Mouse (Mus musculus): Measurements from ENCODE around the gene Surf1. TPM values are rescaled to one million over a fixed set of nuclear protein-coding genes. Genes with fewer than 3 reads are reported as not detected.

Gene Surf1
- total and polyA plus RNA-seq, 3 experiments: 52.1 to 74.8 TPM; not detected in 1

GRCm38 (mm10) chr2:26960756-26961155 is 44.4 kb upstream of the Surf1 start:
- H3K9ac ChIP-seq (ENCODE audit: control insufficient read depth, low read depth, low read length, poor library complexity, severe bottlenecking): no peak overlapping the region
- H3K4me1 ChIP-seq (ENCODE audit: control insufficient read depth in 1 of 2, insufficient read depth in 2 of 2, low read length in 2 of 2): peaks cover 2 to 16% of the 10 kb centered on the region in 2 experiments; a peak in 3 of 4 replicates
- peaks cover 16 to 17% of the 10 kb centered on the region in 2 experiments for H3K36me3 ChIP-seq (ENCODE audit: control insufficient read depth in 1 of 2, insufficient read depth in 2 of 2, low read length in 2 of 2)
- H3K27me3 ChIP-seq (ENCODE audit: control insufficient read depth in 1 of 2, insufficient read depth in 2 of 2, low read length in 2 of 2): no peaks in the 10 kb centered on the region
- H3K9me3 ChIP-seq (replicated peaks; ENCODE audit: insufficient read depth, low read length): no peaks in the 10 kb centered on the region
- H3K27ac ChIP-seq (ENCODE audit: control insufficient read depth, low read depth, low read length): no peak overlapping the region
- TF ChIP-seq CHD2 (IDR thresholded peaks at IDR 0.05; ENCODE audit: low read length): no peak
- TF ChIP-seq POLR2AphosphoS5 (IDR thresholded peaks at IDR 0.05; ENCODE audit: borderline replicate concordance, low read depth, low read length): no peak
- TF ChIP-seq CHD1 (IDR thresholded peaks at IDR 0.05; ENCODE audit: low read depth, low read length): no peak
- TF ChIP-seq CTCF (IDR thresholded peaks at IDR 0.05 in 2 of 3, conservative IDR thresholded peaks at IDR 0.05 in 1 of 3; ENCODE audit: control insufficient read depth in 1 of 3, insufficient read depth in 1 of 3, low read depth in 2 of 3, low read length in 3 of 3, poor library complexity in 1 of 3, severe bottlenecking in 1 of 3): peak; percentile 21 to 41 (median 37); a peak in 5 of 6 replicates
- peak; percentile 32; the same call in 1 of the 2 replicates for TF ChIP-seq SMC3 (IDR thresholded peaks at IDR 0.05; ENCODE audit: low read depth, low read length)
- H3K4me3 ChIP-seq (ENCODE audit: control insufficient read depth in 1 of 2, insufficient read depth in 1 of 2, low read depth in 2 of 2, low read length in 2 of 2): no peak overlapping the region
- DNase-seq (ENCODE audit: low read depth, low spot score): peak; percentile 32
- H3K79me2 ChIP-seq (ENCODE audit: control insufficient read depth, insufficient read depth, low read length, poor library complexity): peaks cover 26% of the 10 kb centered on the region

GRCm38 (mm10) chr2:26957488-26957859 is 41.1 kb upstream of the Surf1 start:
- H3K27ac ChIP-seq (ENCODE audit: control insufficient read depth, low read depth, low read length): no peak overlapping the region
- H3K4me1 ChIP-seq (ENCODE audit: control insufficient read depth in 1 of 2, insufficient read depth in 2 of 2, low read length in 2 of 2): peaks cover 2 to 6% of the 10 kb centered on the region in 2 experiments; a peak in 1 of 4 replicates
- TF ChIP-seq BHLHE40 (IDR thresholded peaks at IDR 0.05; ENCODE audit: borderline replicate concordance, low read depth, low read length) (no peak), GATA1 (IDR thresholded peaks at IDR 0.05; ENCODE audit: low read depth, low read length) (no peak), TCF12 (IDR thresholded peaks at IDR 0.05; ENCODE audit: low read depth, low read length) (no peak), POLR2AphosphoS2 (IDR thresholded peaks at IDR 0.05; ENCODE audit: low read length) (no peak), EP300 (IDR thresholded peaks at IDR 0.05; ENCODE audit: low read depth in 1 of 2, low read length in 2 of 2) (no peak), KAT2A (conservative IDR thresholded peaks at IDR 0.05; ENCODE audit: low read depth, low read length) (no peak), ELF1 (IDR thresholded peaks at IDR 0.05; ENCODE audit: low read depth, low read length) (no peak)
- no peaks in the 10 kb centered on the region for H3K9me3 ChIP-seq (replicated peaks; ENCODE audit: insufficient read depth, low read length)
- no peak overlapping the region for H3K4me3 ChIP-seq (ENCODE audit: control insufficient read depth in 1 of 2, insufficient read depth in 1 of 2, low read depth in 2 of 2, low read length in 2 of 2)
- DNase-seq (ENCODE audit: low read depth, low spot score): no peak
- peaks cover 8 to 23% of the 10 kb centered on the region in 2 experiments for H3K36me3 ChIP-seq (ENCODE audit: control insufficient read depth in 1 of 2, insufficient read depth in 2 of 2, low read length in 2 of 2)
- no peak overlapping the region for H3K9ac ChIP-seq (ENCODE audit: control insufficient read depth, low read depth, low read length, poor library complexity, severe bottlenecking)
- H3K79me2 ChIP-seq (ENCODE audit: control insufficient read depth, insufficient read depth, low read length, poor library complexity): peaks cover 11% of the 10 kb centered on the region
- no peaks in the 10 kb centered on the region for H3K27me3 ChIP-seq (ENCODE audit: control insufficient read depth in 1 of 2, insufficient read depth in 2 of 2, low read length in 2 of 2)

- no peak overlapping the region for H3K27ac ChIP-seq (ENCODE audit: control insufficient read depth, low read depth, low read length)
- no peak for TF ChIP-seq ZNF384 (IDR thresholded peaks at IDR 0.05; ENCODE audit: low read depth, low read length)
- no peak for DNase-seq (ENCODE audit: low read depth, low spot score)
These were observed 40.6 kb upstream of the Surf1 start for GRCm38 (mm10) chr2:26956811-26957487.

More at GRCm38 (mm10) chr2:26956811-26957487, 40.6 kb upstream of the Surf1 start:
- Histone ChIP-seq H3K9ac (ENCODE audit: control insufficient read depth, low read depth, low read length, poor library complexity, severe bottlenecking) (no peak overlapping the region), H3K9me3 (replicated peaks; ENCODE audit: insufficient read depth, low read length) (no peaks in the 10 kb centered on the region), H3K27me3 (ENCODE audit: control insufficient read depth in 1 of 2, insufficient read depth in 2 of 2, low read length in 2 of 2) (no peaks in the 10 kb centered on the region), H3K4me3 (ENCODE audit: control insufficient read depth in 1 of 2, insufficient read depth in 1 of 2, low read depth in 2 of 2, low read length in 2 of 2) (no peak overlapping the region), H3K79me2 (ENCODE audit: control insufficient read depth, insufficient read depth, low read length, poor library complexity) (peaks cover 7% of the 10 kb centered on the region), H3K4me1 (ENCODE audit: control insufficient read depth in 1 of 2, insufficient read depth in 2 of 2, low read length in 2 of 2) (peaks cover 1% of the 10 kb centered on the region in 2 experiments; a peak in 1 of 4 replicates), H3K36me3 (ENCODE audit: control insufficient read depth in 1 of 2, insufficient read depth in 2 of 2, low read length in 2 of 2) (peaks cover 5 to 23% of the 10 kb centered on the region in 2 experiments)

Data from MEL (cell line).